Mouse (Mus musculus) kidney, adult 2 months (tissue): ENCODE data around the gene Jag2.

Experiments
- CTCF ChIP-seq: fragments of 200-500 bp; conservative IDR thresholded peaks from 2 replicates; pipeline ENCODE4 v1.5.1; 2011; ENCODE audit warnings: low read depth, mild to moderate bottlenecking, control low read depth, low read length, moderate library complexity, mixed read lengths; ENCODE audit not compliant: insufficient read depth, insufficient read length
- POLR2A ChIP-seq: fragments of 200-500 bp; IDR thresholded peaks from one replicate; pipeline ENCODE4 v1.6.1; 2011; ENCODE audit warnings: low read depth, low read length, control low read depth

GRCm38 (mm10) chr12:112927265-112927664 is 2.3 kb downstream of the Jag2 start:
- TF ChIP-seq POLR2A (no peak), CTCF (no peak)
